Mouse (Mus musculus): ENCODE data around the gene Ube2f. TPM values are rescaled to one million over a fixed set of nuclear protein-coding genes. Genes with fewer than 3 reads are reported as not detected.

Ube2f gene
- total and polyA plus RNA-seq, 2 experiments, result 17.7 to 23.4 TPM

DNA sequence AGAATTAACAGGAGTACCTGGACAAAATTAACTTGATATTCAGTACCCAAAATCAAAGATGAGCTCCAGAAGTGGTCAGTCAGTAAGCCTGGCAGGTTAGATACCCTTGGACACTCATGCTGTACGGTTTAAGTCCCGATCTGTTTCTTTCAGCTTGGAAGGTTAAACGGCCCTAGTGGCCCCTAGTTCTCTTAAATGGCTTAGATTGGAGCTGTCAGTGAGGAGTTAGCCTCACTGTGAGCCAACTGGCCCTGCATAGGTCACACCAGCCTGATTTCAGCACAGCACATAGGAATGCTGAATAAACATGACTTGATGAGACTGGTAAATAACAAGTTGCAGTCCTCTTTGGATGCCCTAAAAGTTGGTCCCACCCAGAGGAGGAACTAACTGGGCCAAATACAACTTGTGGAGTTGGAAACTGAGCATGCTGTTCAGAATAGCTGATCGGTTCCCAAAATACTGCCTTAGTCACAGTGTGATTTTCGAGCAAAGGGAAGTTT lies 1.1 kb downstream of the Ube2f start:
- H3K4me1 ChIP-seq (ENCODE audit: control insufficient read depth, insufficient read depth, low read length), result peaks cover 15% of the 10 kb centered on the region
- TF ChIP-seq POLR2A (IDR thresholded peaks at IDR 0.05; ENCODE audit: extremely low read depth, insufficient read depth, low read length), result no peak
- no peak for TF ChIP-seq CTCF (IDR thresholded peaks at IDR 0.05; ENCODE audit: low read depth, low read length)
- H3K27ac ChIP-seq (replicated peaks; ENCODE audit: insufficient read depth, low read depth, low read length), result peak overlapping the region; percentile 90
- peak overlapping the region; percentile 93 for H3K9ac ChIP-seq (ENCODE audit: low read depth, low read length)
- WGBS, result 8% methylated on average over 5 of the region's 5 CpGs
- H3K27me3 ChIP-seq (ENCODE audit: control insufficient read depth, insufficient read depth, low read length), result no peaks in the 10 kb centered on the region
- H3K79me2 ChIP-seq (ENCODE audit: control insufficient read depth, insufficient read depth, low read length), result peaks cover 31% of the 10 kb centered on the region
- DNase-seq (ENCODE audit: extremely low read depth, low read depth, low spot score), result peak; percentile 80
- peaks cover 3% of the 10 kb centered on the region; the same call in 1 of the 2 replicates for H3K36me3 ChIP-seq (ENCODE audit: control insufficient read depth, insufficient read depth, low read length)
- H3K4me3 ChIP-seq (ENCODE audit: insufficient read depth, low read depth, low read length), result peak overlapping the region; percentile 86

DNA sequence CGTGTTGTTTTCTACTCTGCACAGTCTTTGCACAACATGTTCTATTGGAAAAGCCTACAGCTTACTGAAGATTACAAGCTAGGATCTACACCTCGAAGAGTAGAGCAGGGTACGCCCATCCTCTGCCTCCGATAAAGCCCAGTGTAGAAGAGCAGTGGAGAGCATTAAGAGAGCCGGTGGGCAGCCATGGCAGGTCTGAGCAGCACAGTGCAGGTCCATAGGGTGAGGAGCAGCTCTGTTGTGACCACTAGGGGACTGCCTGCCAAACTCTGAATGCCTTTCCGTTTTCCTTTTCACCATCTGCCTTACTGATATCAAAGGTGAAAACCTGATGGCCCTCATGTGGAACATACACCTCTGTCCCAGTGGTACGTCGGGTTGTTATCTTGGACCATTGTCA lies 1.8 kb downstream of the Ube2f start:
- H3K4me1 ChIP-seq (ENCODE audit: control insufficient read depth, insufficient read depth, low read length), result peaks cover 16% of the 10 kb centered on the region
- no peaks in the 10 kb centered on the region for H3K27me3 ChIP-seq (ENCODE audit: control insufficient read depth, insufficient read depth, low read length)
- H3K9ac ChIP-seq (ENCODE audit: low read depth, low read length), result no peak overlapping the region; the same call in 1 of the 2 replicates
- peaks cover 38% of the 10 kb centered on the region for H3K79me2 ChIP-seq (ENCODE audit: control insufficient read depth, insufficient read depth, low read length)
- 25% methylated on average over 8 of the region's 8 CpGs for whole genome bisulfite sequencing
- H3K4me3 ChIP-seq (ENCODE audit: insufficient read depth, low read depth, low read length), result no peak overlapping the region
- H3K27ac ChIP-seq (replicated peaks; ENCODE audit: insufficient read depth, low read depth, low read length), result no peak overlapping the region
- TF ChIP-seq CTCF (IDR thresholded peaks at IDR 0.05; ENCODE audit: low read depth, low read length) (peak; percentile 55), POLR2A (IDR thresholded peaks at IDR 0.05; ENCODE audit: extremely low read depth, insufficient read depth, low read length) (no peak)
- H3K36me3 ChIP-seq (ENCODE audit: control insufficient read depth, insufficient read depth, low read length), result peaks cover 5% of the 10 kb centered on the region; the same call in 1 of the 2 replicates
- peak; percentile 47 for DNase-seq (ENCODE audit: extremely low read depth, low read depth, low spot score)

GRCm38 (mm10) chr1:91257918-91258317 lies 7.8 kb downstream of the Ube2f start:
- peaks cover 13% of the 10 kb centered on the region for H3K4me1 ChIP-seq (ENCODE audit: control insufficient read depth, insufficient read depth, low read length)
- H3K79me2 ChIP-seq (ENCODE audit: control insufficient read depth, insufficient read depth, low read length), result peaks cover 45% of the 10 kb centered on the region; the same call in 1 of the 2 replicates
- no peak overlapping the region for H3K9ac ChIP-seq (ENCODE audit: low read depth, low read length)
- peaks cover 13% of the 10 kb centered on the region for H3K36me3 ChIP-seq (ENCODE audit: control insufficient read depth, insufficient read depth, low read length)
- TF ChIP-seq CTCF (IDR thresholded peaks at IDR 0.05; ENCODE audit: low read depth, low read length) (no peak), POLR2A (IDR thresholded peaks at IDR 0.05; ENCODE audit: extremely low read depth, insufficient read depth, low read length) (no peak)
- H3K4me3 ChIP-seq (ENCODE audit: insufficient read depth, low read depth, low read length), result no peak overlapping the region
- H3K27ac ChIP-seq (replicated peaks; ENCODE audit: insufficient read depth, low read depth, low read length), result no peak overlapping the region; the same call in 1 of the 2 replicates
- DNase-seq (ENCODE audit: extremely low read depth, low read depth, low spot score), result peak; percentile 36
- H3K27me3 ChIP-seq (ENCODE audit: control insufficient read depth, insufficient read depth, low read length), result no peaks in the 10 kb centered on the region

GRCm38 (mm10) chr1:91259794-91260193 lies 9.7 kb downstream of the Ube2f start:
- Histone ChIP-seq H3K79me2 (ENCODE audit: control insufficient read depth, insufficient read depth, low read length) (peaks cover 36% of the 10 kb centered on the region; the same call in 1 of the 2 replicates), H3K27ac (replicated peaks; ENCODE audit: insufficient read depth, low read depth, low read length) (no peak overlapping the region), H3K4me1 (ENCODE audit: control insufficient read depth, insufficient read depth, low read length) (peaks cover 13% of the 10 kb centered on the region), H3K36me3 (ENCODE audit: control insufficient read depth, insufficient read depth, low read length) (peaks cover 10% of the 10 kb centered on the region), H3K9ac (ENCODE audit: low read depth, low read length) (no peak overlapping the region), H3K27me3 (ENCODE audit: control insufficient read depth, insufficient read depth, low read length) (no peaks in the 10 kb centered on the region), H3K4me3 (ENCODE audit: insufficient read depth, low read depth, low read length) (no peak overlapping the region)
- WGBS, result 75% methylated on average over 5 of the region's 5 CpGs
- TF ChIP-seq POLR2A (IDR thresholded peaks at IDR 0.05; ENCODE audit: extremely low read depth, insufficient read depth, low read length) (no peak), CTCF (IDR thresholded peaks at IDR 0.05; ENCODE audit: low read depth, low read length) (no peak)
- DNase-seq (ENCODE audit: extremely low read depth, low read depth, low spot score), result no peak

GRCm38 (mm10) chr1:91262508-91262907 lies 12.4 kb downstream of the Ube2f start:
- no peak overlapping the region for H3K9ac ChIP-seq (ENCODE audit: low read depth, low read length)
- no peak overlapping the region for H3K27ac ChIP-seq (replicated peaks; ENCODE audit: insufficient read depth, low read depth, low read length)
- 90% methylated on average over 7 of the region's 7 CpGs for WGBS

DNA sequence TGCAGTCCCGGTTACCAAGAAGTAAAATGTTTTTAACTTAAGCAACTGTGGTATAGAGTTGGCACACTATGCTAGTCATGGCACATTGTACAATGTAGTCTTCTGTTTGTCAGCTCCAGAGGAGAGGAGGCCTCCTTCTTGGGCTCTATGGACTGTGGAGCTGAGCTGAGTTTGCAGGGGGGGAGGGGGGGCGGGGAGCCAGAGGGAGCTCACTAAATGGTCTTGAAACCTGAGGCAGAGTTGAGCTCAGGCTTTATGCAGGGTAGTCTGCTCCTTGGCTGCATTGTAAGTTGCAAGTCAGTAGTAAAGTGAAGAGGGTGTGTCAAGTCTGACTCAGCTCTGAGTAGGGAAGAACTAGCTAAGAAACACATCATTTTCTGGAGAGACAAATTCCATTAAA lies 22.2 kb downstream of the Ube2f start:
- 92% methylated on average over 2 of the region's 2 CpGs for WGBS
- H3K27me3 ChIP-seq (ENCODE audit: control insufficient read depth, insufficient read depth, low read length), result no peaks in the 10 kb centered on the region
- H3K9ac ChIP-seq (ENCODE audit: low read depth, low read length), result no peak overlapping the region
- peaks cover 29% of the 10 kb centered on the region for H3K36me3 ChIP-seq (ENCODE audit: control insufficient read depth, insufficient read depth, low read length)
- no peaks in the 10 kb centered on the region; the same call in 1 of the 2 replicates for H3K79me2 ChIP-seq (ENCODE audit: control insufficient read depth, insufficient read depth, low read length)
- H3K4me3 ChIP-seq (ENCODE audit: insufficient read depth, low read depth, low read length), result no peak overlapping the region
- TF ChIP-seq CTCF (IDR thresholded peaks at IDR 0.05; ENCODE audit: low read depth, low read length) (no peak), POLR2A (IDR thresholded peaks at IDR 0.05; ENCODE audit: extremely low read depth, insufficient read depth, low read length) (no peak)
- H3K27ac ChIP-seq (replicated peaks; ENCODE audit: insufficient read depth, low read depth, low read length), result no peak overlapping the region
- no peaks in the 10 kb centered on the region for H3K4me1 ChIP-seq (ENCODE audit: control insufficient read depth, insufficient read depth, low read length)
- no peak for DNase-seq (ENCODE audit: extremely low read depth, low read depth, low spot score)

More at GRCm38 (mm10) chr1:91262508-91262907, 12.4 kb downstream of the Ube2f start:
- H3K4me1 ChIP-seq (ENCODE audit: control insufficient read depth, insufficient read depth, low read length), result peaks cover 5% of the 10 kb centered on the region
- H3K27me3 ChIP-seq (ENCODE audit: control insufficient read depth, insufficient read depth, low read length), result no peaks in the 10 kb centered on the region
- peaks cover 23% of the 10 kb centered on the region; the same call in 1 of the 2 replicates for H3K79me2 ChIP-seq (ENCODE audit: control insufficient read depth, insufficient read depth, low read length)
- peaks cover 30% of the 10 kb centered on the region for H3K36me3 ChIP-seq (ENCODE audit: control insufficient read depth, insufficient read depth, low read length)
- no peak for DNase-seq (ENCODE audit: extremely low read depth, low read depth, low spot score)
- TF ChIP-seq POLR2A (IDR thresholded peaks at IDR 0.05; ENCODE audit: extremely low read depth, insufficient read depth, low read length), result no peak
- TF ChIP-seq CTCF (IDR thresholded peaks at IDR 0.05; ENCODE audit: low read depth, low read length), result no peak
- no peak overlapping the region for H3K4me3 ChIP-seq (ENCODE audit: insufficient read depth, low read depth, low read length)
